Mouse (Mus musculus) C2C12 (cell line): ENCODE data around the gene Vps36.

ENCODE experiments used
- CTCF ChIP-seq: IDR thresholded peaks from one replicate; pipeline ENCODE4 v1.5.1; 2011; ENCODE audit not compliant: control insufficient read depth, insufficient read depth, insufficient read length
- MYOD1 ChIP-seq: IDR thresholded peaks from one replicate; pipeline ENCODE4 v1.6.1; 2011; ENCODE audit warnings: low read depth; ENCODE audit not compliant: control insufficient read depth, insufficient read length

DNA sequence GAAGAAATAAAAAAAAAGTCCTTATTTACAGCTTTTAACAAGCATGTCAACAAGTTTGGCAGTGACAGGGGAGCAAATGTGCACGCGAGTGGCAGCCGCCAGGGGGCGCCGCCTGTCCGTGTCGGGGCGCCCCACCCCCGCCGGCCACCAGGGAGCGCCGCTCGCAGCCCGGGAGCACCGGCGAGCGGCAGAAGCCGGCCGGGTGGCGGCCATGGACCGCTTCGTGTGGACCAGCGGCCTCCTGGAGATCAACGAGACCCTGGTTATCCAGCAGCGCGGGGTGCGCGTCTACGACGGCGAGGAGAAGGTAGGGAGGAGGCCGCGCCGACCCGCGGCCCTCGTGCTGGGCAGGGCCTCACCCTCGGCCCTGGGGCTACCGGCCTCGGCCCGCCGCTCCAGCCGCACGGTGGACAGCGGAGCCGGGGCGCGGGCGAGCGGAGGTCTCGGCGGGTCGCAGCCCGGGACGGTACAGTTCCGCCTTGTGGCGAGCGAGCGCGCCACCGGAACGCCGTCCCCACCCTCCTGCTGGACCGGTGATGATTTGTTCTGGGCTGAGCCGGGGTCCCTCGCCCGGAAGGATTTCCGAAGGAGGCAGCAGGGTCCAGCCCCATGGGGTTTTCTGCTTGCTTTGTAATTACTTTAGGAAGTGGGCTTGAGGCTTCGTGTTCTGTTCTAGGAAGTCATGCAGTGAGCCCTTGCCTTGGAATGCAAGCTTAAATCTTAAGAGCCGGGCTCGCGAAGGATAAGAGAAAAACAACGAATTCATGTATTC lies at the start of gene Vps36:
- TF ChIP-seq CTCF (peak; percentile 100), MYOD1 (no peak)
